Mouse (Mus musculus): ENCODE results near the gene Atp6v1c2.

Atp6v1c2 gene

DNA sequence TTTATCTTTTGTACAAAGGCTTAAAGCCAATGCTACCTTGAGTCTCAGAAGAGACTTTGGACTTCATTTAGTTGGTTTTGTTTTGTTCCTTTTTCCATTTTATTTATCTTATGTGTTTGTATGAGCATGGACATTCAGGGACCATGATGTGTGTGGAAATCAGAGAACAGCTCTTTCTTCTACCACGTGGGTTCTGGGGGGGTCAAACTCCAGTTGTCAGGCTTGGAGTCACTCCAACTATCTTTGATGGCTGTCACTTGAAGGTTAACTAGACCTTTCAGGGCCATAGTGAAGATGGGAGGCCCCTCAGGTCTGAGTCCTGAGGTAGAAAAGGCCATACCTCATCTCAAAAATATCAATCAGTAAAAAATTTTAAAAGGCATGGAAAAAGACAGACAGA lies 4.3 kb upstream of the Atp6v1c2 start:
- DNase-seq (ENCODE audit: low read depth), result no peak

DNA sequence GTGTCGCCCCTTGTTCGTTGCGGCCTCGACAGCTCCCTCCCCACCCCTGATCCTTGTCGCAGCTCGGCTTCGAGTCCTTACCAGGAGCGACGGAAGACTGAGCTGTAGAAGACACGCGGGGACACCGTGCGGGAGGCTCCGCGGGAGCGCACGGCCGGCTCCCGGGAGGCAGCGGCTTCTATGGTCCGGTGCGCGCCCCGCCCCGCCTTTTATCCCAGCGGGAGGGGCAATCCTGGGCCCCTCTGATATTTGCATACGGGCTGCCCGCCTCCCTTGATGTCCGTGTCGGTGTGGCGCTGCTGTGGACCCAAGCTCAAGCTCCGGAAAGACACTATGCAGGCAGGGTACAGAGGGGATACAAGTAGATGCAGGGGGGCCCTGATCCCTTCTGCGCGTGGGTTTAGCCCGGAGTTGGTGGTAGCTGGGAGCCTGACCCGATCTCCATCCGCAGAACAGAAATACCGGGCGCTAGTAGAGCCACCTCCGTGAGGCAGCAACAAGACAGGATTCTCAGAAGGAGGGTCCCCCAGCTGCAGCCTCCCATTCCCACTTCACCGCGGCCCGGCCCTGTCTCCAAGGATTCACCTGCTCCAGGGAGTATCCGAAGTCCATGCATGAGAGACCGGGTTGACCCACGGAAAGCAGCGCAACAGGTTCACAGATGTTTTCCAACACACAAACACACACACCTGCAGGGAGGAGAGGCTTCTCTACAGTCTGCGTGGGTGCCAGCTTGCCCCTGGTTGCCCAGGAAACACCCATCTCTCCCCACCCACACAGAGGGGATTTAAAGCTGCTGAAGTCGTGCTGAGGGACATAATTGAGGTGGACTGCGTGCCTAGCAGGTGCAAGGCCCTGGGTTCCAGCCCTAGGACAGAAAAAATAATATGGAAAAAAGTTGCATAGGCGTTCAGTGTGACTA lies 4.3 kb downstream of the Atp6v1c2 start:
- DNase-seq (ENCODE audit: low read depth), result no peak

DNA sequence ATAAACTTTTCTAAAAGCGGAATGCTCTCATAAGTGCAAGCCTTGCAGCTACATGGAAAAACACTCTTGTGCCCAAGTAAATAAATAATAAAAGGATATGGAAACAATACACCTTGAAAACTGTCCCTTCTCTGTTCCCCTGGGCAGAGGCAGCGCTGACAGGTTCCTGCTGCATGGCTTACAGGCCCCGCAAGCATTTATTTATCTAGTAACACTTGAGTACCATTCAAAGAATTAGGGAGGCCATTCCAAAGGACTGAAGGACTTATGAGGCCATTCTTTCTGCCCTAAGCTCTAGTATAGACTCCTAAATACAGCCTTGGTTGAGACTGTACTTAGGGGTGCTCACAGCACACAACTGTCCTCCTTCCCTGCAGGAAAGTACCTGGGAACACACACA lies 10.7 kb downstream of the Atp6v1c2 start:
- no peak for DNase-seq (ENCODE audit: low read depth)

- DNase-seq (ENCODE audit: low read depth), result no peak
Observed at GRCm38 (mm10) chr12:17317970-17318369, 11.2 kb downstream of the Atp6v1c2 start.

- DNase-seq (ENCODE audit: low read depth), result no peak
Observed at GRCm38 (mm10) chr12:17316096-17316495, 13.1 kb downstream of the Atp6v1c2 start.

- no peak for DNase-seq (ENCODE audit: low read depth)
Observed at GRCm38 (mm10) chr12:17310852-17311839, 18.0 kb downstream of the Atp6v1c2 start.

DNA sequence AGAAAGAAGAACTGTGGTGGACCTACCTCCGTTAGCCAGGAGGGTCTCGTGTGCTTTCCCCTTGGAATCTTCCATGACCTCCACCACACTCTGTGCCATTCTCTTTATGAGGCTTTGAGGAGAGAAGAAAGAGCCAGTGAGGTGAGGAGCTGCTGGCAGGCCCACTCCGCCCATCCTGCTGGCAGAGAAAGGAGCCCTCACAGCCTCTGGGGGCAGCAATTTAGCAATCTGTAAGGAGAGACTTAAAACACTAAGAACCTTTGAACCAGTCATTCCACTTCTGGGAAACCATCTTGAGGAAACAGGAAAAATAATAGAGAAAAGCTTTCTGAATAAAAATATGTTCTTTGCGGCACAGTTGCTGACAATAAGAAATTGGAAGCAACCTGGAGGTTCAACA lies 20.9 kb downstream of the Atp6v1c2 start:
- DNase-seq (ENCODE audit: low read depth), result no peak

DNA sequence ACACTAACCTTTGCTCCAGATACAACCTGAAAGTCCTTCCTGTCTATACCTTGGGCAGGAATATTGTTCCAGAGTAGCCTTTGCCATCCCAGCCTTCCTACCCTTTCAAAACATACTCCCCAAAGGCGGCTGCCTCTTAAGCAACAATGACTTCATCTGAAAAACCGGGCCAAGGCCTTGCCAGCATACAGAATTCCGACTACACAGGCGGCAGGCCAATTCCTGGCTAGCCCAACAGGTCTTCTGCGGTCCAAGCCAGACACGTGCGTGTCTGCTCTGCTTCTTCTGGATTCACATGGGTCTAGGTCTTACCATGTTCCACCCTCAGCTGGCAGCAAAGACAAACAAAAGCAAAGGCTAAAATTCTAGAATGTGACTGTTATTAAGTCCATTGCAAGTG lies 23.7 kb downstream of the Atp6v1c2 start:
- peak; percentile 87 for DNase-seq (ENCODE audit: low read depth)

DNA sequence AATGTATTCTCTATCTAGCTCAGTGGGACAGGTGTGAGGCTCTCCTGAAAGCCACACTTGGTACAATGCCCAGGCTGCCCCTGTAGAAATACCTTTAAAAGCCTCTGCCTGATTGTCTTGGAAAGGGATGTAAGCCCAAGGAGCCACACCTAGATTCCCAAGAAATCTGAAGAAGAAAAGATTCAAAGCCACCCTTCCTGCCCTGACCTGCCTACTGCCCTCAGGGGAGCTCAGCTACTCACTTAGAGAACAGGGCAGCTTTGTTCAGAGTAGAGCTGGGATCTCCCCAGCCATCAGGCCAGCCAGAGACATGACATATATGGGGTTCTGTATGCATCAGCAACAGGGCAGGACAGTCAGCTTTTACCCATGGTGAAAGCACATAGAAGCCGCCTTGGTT lies 29.3 kb downstream of the Atp6v1c2 start:
- DNase-seq (ENCODE audit: low read depth), result no peak

DNA sequence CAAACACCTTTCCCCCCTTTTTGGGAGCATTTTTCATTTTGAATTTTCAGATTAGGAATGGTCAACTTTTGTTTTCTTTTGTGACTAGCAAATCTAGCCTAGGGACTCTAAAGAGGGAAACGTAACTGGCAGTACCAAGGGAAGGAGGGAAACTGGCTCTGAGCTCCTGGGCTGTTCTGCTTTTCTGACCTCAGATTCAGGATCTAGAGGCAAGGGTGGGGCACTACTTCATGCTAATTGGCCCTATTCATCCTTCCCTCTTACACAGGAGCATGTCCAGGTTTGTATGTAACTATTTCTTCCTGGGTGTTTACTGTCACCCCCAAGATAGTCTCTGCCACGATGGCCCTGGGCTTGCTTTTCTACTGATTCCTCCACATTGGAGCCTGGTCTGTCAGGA lies 32.3 kb downstream of the Atp6v1c2 start:
- no peak for DNase-seq (ENCODE audit: low read depth)

DNA sequence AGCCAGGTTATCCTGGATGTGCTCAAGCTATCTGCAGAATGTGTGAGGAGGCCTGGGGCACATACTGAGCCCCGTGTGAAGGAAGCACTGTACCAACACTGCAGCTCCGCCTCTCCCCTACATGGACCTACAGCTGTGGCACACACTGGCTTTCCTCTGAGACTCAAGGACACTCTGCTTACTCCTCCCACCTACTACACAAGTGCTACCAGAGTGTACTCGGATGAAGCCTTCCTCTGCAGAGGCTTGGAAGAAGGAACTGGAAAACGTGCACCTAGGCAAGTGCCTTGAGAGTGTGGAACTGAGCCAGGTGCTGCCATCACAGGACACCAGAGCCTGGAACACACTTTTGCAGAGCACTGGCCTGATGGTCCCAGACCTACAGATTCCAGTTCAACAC lies 38.6 kb downstream of the Atp6v1c2 start:
- DNase-seq (ENCODE audit: low read depth), result no peak

DNA sequence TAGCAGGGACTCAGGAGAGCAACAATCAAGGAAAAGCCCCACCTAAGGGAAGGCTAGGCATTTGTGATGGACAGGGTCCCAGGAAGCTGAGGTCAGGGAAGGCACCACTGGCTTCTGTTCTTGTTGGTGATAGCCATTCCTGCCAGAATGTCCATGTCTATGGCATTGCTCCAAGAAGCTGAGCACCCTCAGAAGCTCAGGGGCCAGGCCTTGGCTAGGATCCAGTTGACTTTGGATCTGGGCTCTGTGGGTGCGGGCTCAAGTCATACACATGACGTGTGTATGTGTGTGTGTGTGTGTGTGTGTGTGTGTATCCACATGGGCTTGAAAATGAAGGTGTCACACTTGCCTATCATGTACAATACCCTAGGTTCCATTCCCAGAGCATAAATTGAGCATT lies 39.2 kb downstream of the Atp6v1c2 start:
- no peak for DNase-seq (ENCODE audit: low read depth)

GRCm38 (mm10) chr12:17289060-17289459 lies 40.1 kb downstream of the Atp6v1c2 start:
- peak; percentile 93 for DNase-seq (ENCODE audit: low read depth)

GRCm38 (mm10) chr12:17288496-17288895 lies 40.7 kb downstream of the Atp6v1c2 start:
- DNase-seq (ENCODE audit: low read depth), result no peak

DNA sequence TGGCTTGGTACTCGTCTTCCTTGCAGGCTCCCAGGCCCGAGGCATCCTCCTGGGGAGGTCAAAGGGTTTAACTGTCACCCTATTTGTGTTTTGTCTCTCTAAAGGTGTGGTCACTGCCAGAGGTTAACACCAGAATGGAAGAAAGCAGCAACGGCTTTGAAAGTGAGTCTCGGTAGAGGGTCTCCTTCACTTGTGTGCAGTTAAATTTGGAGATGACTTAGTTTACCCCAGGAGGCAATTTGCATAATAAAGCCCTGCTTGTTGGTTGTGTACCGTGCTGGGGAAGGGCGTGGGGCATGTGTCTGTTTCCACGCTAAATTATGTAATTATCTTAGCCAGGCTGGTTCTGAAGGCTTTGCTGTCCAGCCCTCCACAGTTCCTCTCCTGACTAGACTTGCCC lies 55.3 kb downstream of the Atp6v1c2 start:
- DNase-seq (ENCODE audit: low read depth), result no peak

DNA sequence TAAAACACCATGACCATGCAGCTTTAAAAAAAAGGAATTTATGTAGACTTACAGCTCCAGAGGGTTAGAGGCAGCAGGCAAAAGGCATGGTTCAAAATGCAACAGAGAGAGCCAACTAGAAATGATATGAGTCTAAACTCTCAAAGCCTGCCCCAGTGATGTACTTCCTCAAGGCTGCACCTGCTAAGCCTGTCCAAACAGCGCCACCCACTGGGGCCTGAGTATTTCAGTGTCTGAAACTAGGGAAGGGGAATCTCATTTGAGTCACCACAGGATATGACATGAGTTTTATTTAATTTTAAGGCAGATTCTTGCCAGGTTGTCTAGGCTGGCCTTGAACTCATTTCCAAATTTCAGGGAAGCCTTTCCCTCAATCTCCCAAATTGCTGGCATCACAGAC lies 57.9 kb downstream of the Atp6v1c2 start:
- DNase-seq (ENCODE audit: low read depth), result no peak

DNA sequence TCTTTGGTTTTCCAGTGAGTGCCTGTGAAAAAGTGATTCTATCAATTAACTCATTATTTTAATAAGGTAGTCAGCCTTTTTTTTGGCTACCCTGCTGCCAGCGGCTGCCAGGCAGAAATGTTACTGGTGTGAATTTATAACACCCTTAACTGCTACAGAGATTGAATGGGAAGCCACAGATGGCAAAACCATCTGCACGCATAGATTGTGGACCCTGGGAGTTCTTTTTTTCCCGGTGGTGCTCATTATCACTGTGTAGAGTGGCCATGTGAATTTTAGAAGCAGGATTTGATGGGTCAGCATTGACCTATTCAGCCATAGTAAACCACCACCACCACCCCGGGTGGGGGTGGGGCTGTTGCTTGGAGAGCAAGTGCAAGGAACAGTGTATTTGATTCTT lies 61.8 kb downstream of the Atp6v1c2 start:
- DNase-seq (ENCODE audit: low read depth), result no peak

DNA sequence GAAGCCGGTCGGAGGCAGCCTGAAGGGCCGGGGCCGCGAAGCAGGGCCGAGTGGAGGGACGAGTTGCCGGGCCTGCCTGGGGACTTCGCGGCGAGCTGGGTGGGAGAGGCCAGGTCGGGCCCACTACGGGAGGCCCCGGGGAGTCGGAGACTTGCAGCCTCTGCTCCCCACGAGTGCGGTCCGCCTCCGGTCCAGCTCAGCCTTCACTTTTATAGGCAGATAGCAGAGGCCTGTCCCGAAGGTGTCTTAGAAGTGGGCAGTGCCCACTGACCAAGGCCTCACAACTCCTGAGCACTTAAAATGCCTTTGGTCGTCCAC lies 62.5 kb downstream of the Atp6v1c2 start:
- no peak for DNase-seq (ENCODE audit: low read depth)

DNA sequence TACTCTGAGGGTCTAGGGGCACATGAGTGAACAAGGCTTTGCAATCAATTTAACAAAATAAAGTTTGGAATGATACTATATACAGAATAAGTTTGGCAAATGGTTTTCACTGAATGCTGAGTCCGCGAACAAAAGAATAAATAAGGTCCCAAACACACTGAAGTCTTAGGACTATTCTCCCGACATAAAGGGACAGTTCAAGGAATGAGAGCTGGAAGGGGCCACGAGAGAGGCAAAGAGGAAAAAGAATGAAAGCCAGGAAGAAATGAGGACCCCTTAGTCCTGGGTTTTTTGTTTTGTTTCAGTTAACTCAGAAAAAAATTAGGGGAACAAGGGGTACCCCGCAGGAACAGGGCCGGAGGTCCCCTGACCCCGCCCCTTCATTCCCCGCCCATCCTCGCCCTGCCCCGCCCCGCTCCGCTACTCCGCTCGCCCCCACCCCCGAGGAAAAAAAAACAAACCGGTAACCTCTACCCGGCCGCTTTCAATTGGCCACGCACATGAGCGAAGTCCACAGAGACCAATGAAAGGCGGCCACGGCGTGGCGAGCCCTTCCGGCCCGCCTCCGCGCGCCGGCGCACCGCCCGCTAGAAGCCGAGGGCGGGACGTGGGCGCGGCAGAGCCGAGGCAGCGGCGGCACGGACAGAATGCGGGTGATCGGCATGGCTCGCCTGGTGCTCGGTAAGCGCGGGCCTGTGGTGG lies 63.0 kb downstream of the Atp6v1c2 start, which contains the start of gene Pdia6:
TSS of gene Pdia6 (plus strand) at position 575 of the 702 bp plus-strand sequence.
- DNase-seq (ENCODE audit: low read depth), result peak; percentile 88

DNA sequence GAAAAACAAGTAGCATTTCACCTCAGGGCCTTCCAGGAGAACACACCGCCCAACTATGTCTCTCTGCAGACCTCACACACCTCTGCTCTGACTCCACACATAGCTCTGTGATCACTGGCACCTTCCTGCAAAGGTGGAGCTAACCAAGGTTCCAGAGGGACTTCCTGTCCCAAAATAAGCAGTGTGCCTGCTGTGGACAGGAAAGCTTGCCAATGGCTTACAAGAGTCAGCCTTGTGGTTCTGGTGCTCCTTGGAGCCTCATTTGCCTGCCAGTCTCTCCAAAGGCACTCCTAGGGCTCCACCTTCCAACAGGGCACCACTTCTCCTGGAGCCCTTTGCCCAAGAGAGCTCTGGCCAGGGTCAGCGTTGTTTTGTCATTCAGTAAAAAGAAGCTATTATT lies 64.3 kb downstream of the Atp6v1c2 start:
- no peak for DNase-seq (ENCODE audit: low read depth)

GRCm38 (mm10) chr12:17263881-17264280 lies 65.3 kb downstream of the Atp6v1c2 start:
- DNase-seq (ENCODE audit: low read depth), result no peak

DNA sequence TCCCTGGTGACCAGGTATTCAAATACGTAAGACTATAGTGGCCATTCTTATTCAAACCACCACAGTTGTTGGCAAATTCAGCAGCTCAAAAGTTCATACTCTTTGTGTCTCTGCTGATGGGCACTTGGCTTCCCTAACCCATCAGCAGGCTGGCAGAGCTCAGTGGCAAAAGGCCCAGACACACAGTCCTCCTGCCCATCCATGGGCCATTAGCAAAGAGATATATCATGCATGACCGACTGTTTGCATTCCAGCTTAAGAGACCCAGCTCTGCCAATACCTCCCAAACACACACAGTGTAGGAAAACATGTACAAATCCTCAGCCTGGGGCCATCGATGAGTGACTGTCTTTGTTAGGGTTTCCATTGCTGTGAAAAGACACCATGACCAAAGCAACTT lies 68.2 kb downstream of the Atp6v1c2 start:
- DNase-seq (ENCODE audit: low read depth), result no peak
